Mouse (Mus musculus): ENCODE results near the gene Fam104a.

DNA sequence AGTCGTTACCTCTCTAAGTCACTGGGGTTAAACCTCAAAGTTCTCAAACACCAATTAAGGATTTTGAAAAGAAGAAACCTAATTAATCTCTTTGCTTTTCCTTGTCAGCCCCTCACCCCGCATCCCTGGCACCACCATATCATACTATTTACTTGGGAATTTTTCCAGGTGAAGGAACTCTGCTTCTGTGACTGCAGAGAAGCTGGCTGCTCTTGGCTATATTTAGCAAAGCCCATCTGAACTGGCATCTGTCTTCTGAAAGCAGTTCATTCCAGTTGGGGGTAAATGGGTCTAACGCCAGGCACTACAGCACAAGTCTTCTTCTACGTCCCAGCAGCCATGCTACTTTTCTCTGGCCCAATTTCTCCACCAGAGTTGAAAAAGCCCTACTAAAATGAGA lies 10.3 kb downstream of the Fam104a start:
- no peak for TF ChIP-seq POLR2A (IDR thresholded peaks at IDR 0.05; ENCODE audit: control insufficient read depth, low read depth, low read length)
- TF ChIP-seq CTCF (IDR thresholded peaks at IDR 0.05; ENCODE audit: control insufficient read depth, insufficient read depth, insufficient replicate concordance, low read depth, low read length) = no peak

Data from testis, adult 2 months (tissue).